Mouse (Mus musculus) cerebellum, postnatal 36 days (tissue): ENCODE measurements around the gene Plxdc2.

ENCODE experiments used
- DNase-seq, 2 experiments: peaks; one replicate each; pipeline ENCODE4 v3.0.0; 2021 to 2022; ENCODE audit warnings: mixed read lengths in 2 of 2

Gene Plxdc2

DNA sequence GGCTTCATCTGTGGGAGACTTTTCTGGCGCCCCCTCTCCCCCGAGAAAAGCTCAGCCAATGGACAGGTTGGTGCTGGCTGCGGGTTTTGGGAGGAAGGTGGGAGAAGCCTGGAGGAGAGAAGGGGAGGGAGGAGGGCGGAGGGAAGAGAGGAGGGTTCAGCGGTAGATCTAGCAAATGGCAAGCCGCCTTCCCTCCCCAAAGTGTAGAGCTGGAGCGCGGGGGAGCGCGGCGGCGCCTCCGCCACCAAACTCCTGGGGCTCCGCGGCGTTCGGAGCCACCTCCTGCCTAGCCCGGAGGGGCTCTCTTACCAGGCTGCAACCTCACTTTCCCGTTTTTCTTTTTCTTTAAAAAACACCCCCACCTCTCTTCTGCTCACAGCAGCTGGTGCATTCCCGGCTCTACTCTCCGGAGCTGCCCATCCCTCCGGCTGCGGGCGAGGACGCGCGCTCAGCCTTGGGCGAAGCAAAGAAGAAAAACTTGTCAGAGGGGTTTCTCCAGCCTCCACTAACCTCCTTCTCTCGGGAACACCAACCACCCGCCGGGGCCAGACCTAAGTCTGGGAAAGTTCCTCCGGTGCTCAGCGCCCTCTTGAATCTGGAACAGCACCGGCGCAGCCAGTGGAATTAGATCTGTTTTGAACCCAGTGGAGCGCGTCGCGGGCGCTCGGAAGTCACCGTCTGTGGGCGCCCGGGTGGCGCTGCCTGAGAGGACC, at the start of gene Plxdc2:
Gene Plxdc2 (plus strand): TSS at position 199 of the 713 bp plus-strand sequence.
- peak; percentile 76 to 78 for DNase-seq

DNA sequence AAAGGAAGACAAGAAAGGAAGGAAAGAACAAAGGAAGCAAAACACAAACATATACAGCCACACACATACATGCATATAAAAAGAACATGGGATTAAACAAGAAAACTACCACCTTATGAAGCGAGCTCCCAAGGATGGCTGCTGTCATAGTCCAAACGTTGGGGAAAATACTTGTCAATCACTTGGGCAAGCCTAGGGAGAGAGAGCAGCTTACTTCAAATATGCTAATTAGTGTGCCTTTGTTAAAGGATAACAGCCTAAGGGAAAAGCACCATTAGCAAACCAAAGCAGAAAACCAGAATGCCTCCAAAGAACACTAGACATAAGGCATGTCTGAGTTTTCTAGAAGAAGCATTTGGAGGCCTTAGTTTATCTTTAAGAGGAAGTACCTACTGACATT, 45.7 kb upstream of the Plxdc2 start:
- no peak for DNase-seq

GRCm38 (mm10) chr2:16312400-16313070, 43.6 kb upstream of the Plxdc2 start:
- DNase-seq = no peak

GRCm38 (mm10) chr2:16335194-16335781, 20.8 kb upstream of the Plxdc2 start:
- no peak for DNase-seq

GRCm38 (mm10) chr2:16344564-16344963, 11.5 kb upstream of the Plxdc2 start:
- DNase-seq = no peak

DNA sequence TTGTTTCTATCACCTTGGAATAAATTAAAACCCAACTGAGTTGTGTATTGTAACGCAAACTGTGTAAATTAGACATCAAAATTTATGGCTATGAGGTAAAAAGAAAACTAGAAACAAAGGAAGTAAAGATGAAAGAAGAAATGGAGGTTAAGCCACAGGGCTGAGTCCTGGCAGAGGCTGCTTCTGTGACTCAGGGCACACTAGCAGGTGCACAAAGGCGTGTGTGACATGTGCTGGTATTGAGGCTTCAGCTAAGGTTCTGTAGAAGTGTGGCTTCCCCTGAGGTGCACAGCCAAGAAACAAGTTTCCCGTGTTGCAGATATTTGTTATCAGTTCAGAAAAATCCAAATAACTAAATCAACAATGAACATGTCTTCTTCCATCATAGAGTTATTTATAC, 5.0 kb upstream of the Plxdc2 start:
- no peak for DNase-seq

- DNase-seq = no peak
These were observed 446 bp upstream of the Plxdc2 start for GRCm38 (mm10) chr2:16355611-16356105.

GRCm38 (mm10) chr2:16356921-16357837, 1.1 kb downstream of the Plxdc2 start:
- DNase-seq = peak; percentile 45 to 55

DNA sequence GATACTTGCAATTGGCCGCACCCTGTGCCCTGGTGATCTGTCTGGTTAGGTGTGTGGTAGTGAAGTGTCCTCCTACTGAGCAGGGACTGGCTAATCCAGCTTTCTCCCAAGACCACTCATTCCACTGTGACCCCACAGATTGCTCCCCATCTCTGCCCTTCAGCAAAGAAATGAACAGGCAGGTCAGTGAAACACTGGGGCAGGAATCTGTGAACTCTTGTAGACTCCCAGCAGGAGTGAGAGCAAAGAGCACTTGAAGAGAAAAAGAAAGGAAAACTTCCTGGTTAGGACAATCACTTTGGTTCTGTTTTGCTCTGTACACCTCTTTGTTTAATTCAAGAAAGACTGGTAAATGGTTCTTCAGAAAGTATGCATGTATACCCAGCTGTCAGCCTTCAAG, 1.8 kb downstream of the Plxdc2 start:
- DNase-seq = no peak

GRCm38 (mm10) chr2:16359341-16359928, 3.3 kb downstream of the Plxdc2 start:
- DNase-seq = peak in 1 of 2 experiments; percentile 58

GRCm38 (mm10) chr2:16364749-16365148, 8.6 kb downstream of the Plxdc2 start:
- DNase-seq = no peak

GRCm38 (mm10) chr2:16365830-16366401, 9.8 kb downstream of the Plxdc2 start:
- DNase-seq = no peak

GRCm38 (mm10) chr2:16370419-16370818, 14.3 kb downstream of the Plxdc2 start:
- DNase-seq = no peak

DNA sequence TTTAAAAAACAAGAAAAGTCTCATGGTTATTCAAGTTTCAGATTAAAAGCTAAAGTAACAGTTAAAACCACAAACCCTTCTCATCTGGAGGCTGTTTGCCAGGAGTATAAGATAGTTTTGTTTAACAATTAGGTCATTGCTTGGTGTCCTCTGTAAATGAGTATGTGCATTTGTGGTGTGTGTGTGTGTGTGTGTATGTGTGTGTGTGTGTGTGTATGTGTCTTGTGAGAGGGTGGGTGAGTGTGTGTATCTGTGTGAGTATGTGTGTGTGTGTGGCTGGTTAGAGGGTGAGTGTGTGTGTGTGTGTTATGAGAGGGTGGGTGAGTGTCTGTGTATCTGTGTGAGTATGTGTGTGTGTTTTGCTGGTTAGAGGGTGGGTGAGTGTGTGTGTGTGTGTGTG, 18.2 kb downstream of the Plxdc2 start:
- no peak for DNase-seq

- no peak for DNase-seq
These were observed 30.1 kb downstream of the Plxdc2 start for GRCm38 (mm10) chr2:16386206-16386605.

DNA sequence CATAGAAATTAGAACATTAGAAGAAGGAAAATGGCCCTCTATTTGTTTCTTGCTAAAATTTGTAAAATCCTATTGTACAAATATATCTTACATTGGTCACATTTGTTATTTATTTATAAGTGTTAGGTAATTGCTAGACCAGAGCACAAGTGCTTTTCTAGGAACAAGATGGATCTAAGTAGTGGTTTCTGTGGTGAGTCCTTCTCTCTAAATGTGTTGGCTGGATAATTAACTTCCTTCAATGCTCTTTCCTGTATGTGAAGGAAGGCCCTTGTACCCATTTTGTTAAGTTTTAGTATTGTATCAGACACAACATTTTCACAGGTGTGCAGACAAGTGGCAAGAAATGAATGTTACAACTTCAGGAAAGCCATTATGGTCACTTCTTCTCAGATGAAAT, 30.6 kb downstream of the Plxdc2 start:
- DNase-seq = no peak

GRCm38 (mm10) chr2:16387787-16388186, 31.7 kb downstream of the Plxdc2 start:
- DNase-seq = no peak

DNA sequence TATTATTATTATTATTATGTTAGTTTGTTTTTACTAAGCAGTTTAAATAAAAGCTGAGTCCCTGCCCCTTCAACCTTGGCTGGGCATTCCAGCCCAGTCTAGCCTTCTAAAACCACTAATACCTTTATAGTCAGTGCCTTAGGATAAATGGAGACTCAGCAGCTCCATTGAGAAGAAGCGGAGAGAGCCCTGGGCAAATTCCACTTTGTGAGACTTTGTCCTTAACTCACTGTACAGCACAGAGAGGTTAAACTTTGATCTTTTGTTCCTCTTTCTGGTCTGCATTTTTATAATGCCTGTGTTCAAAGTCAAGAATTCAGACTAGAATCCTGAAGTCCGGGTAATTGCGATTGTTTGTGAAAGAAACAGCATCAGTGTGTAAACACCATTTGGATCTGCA, 41.4 kb downstream of the Plxdc2 start:
- no peak for DNase-seq

GRCm38 (mm10) chr2:16398006-16398405, 41.9 kb downstream of the Plxdc2 start:
- no peak for DNase-seq

GRCm38 (mm10) chr2:16398896-16399295, 42.8 kb downstream of the Plxdc2 start:
- no peak for DNase-seq

GRCm38 (mm10) chr2:16406508-16406907, 50.4 kb downstream of the Plxdc2 start:
- no peak for DNase-seq
